Mouse (Mus musculus) kidney, embryonic 14.5 days (tissue): ENCODE results near the gene Galp. TPM values are rescaled to one million over a fixed set of nuclear protein-coding genes. Genes with fewer than 3 reads are reported as not detected.
"Not testable (repeated sequence)": the region's sequence is repeated elsewhere in the genome, so short reads cannot be mapped to it uniquely, and the experiment has no call there.

Experiments
- ATAC-seq: fragments of 200-750 bp; cut with Nextera tagmentation; 2 replicates; pipeline ENCODE4 v1.8.0; 2017; ENCODE audit warnings: moderate number of reproducible peaks, mild to moderate bottlenecking, moderate TSS enrichment, moderate library complexity; ENCODE audit not compliant: low FRiP score, low TSS enrichment
- H3K27ac ChIP-seq: fragments of 300-500 bp; sonication (generic); 2 replicates; pipeline ENCODE4 v1.5.1; 2014; ENCODE audit warnings: low read depth, mild to moderate bottlenecking, low read length, moderate library complexity, mixed read lengths
- H3K27me3 ChIP-seq: fragments of 300-500 bp; sonication (generic); 2 replicates; pipeline ENCODE4 v1.6.1; 2014; ENCODE audit warnings: mild to moderate bottlenecking, low read length; ENCODE audit not compliant: control insufficient read depth, insufficient read depth
- H3K36me3 ChIP-seq: fragments of 300-500 bp; sonication (generic); 2 replicates; pipeline ENCODE4 v1.6.1; 2014; ENCODE audit warnings: low read length, mixed read lengths; ENCODE audit not compliant: control insufficient read depth, insufficient read depth
- H3K4me1 ChIP-seq: fragments of 300-500 bp; sonication (generic); 2 replicates; pipeline ENCODE4 v1.6.1; 2014; ENCODE audit warnings: low read length, mixed read lengths; ENCODE audit not compliant: control insufficient read depth, insufficient read depth
- H3K4me2 ChIP-seq: fragments of 300-500 bp; sonication (generic); replicated peaks from 2 replicates; pipeline ENCODE4 v1.6.1; 2014; ENCODE audit warnings: low read depth, mild to moderate bottlenecking, low read length
- H3K4me3 ChIP-seq: fragments of 300-500 bp; sonication (generic); 2 replicates; pipeline ENCODE4 v1.5.1; 2014; ENCODE audit warnings: mild to moderate bottlenecking, low read length
- H3K9ac ChIP-seq: fragments of 300-500 bp; sonication (generic); 2 replicates; pipeline ENCODE4 v1.6.1; 2014; ENCODE audit warnings: low read depth, mild to moderate bottlenecking, low read length, moderate library complexity
- H3K9me3 ChIP-seq: fragments of 300-500 bp; sonication (generic); 2 replicates; pipeline ENCODE4 v1.6.1; 2016; ENCODE audit warnings: low read length; ENCODE audit not compliant: control insufficient read depth
- WGBS: fragments of 180-500 bp; shearing (Covaris S2); extraction: QIAGEN DNeasy Blood & Tissue Kit; methylation state at CpG from one replicate; pipeline ENCODE4 v1.1.7; 2014; 5-methylcytosine and 5-hydroxymethylcytosine counted together
- polyA plus RNA-seq: library from polyadenylated mRNA; unstranded; fragments of >200 nt; fragmentation: Nextera tagmentation; extraction: Ambion mirVana; gene quantifications from 2 replicates; pipeline ENCODE4 v1.2.1, GENCODE M21; 2014

The Galp gene
- polyA plus RNA-seq, 1 experiment from 2014 or later, result not detected

DNA sequence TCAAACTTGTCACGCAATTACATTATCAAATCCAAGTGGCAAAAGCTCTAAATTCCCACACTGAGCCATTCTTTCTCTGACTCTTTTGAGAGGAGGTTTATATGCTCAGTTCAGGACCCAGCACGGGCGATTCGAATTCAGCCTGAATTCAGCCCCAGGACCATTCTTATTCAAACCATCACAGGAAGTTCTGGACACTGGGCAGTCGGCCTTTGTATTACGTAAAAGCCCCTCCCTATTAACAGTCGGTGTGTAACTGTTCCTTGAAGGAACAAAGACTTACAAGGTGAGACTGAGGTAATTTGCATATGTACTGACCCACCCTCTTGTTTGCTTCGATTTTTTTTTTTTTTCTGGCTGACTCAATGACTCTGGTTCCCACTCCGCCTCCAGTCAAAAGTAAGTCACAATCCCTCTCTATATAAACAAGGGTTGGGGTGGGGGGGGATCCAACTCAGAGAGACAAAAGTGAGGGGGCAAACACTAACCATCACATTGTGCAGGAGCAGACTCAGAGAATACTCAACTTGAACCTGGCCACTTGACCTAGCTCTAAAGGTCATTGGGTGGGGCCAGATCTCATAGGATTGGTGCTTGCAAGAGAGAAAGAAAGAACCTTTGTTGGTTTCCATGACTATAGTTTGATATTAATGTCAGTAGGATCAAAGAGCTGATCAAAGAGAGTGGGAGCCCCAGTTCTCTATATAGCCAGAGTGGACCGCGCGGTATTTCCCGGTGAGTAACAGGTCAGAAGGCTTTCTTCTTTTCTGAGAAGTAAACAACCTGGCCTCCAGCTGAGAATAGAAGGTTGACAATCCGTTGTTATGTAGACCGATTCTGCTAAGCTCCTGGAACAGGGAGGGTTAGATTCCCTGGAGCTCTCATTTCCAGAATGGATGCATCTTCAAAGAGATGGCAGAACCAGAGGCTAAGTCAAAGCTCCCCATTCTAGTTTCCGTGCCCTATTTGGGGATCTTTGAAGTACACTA, 61.6 kb downstream of the Galp start:
- no peak overlapping the region for H3K4me2 ChIP-seq
- H3K27me3 ChIP-seq, result no peaks in the 10 kb centered on the region
- no peak overlapping the region for H3K9ac ChIP-seq
- H3K27ac ChIP-seq, result no peak overlapping the region
- no peak overlapping the region for H3K4me3 ChIP-seq
- H3K4me1 ChIP-seq, result no peaks in the 10 kb centered on the region
- no peaks in the 10 kb centered on the region for H3K36me3 ChIP-seq
- WGBS, result 36% methylated on average over 16 of the region's 16 CpGs
- H3K9me3 ChIP-seq, result no peaks in the 10 kb centered on the region
- ATAC-seq, result no peak

DNA sequence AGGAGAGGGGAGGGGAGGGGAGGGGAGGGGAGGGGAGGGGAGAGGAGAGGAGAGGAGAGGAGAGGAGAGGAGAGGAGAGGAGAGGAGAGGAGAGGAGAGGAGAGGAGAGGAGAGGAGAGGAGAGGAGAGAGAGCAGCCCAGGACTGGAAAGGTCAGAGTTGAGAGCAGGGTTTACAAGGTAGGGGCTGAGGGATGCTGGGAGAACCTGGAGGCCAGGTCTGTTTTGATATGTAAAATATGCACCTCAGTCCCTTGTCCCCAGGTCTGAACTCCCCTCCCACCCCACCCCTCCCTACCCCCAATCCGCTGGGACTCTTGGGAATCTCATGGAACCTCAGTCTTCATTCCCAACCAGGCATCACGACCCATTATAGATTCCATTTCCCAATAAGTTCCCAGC, 63.1 kb downstream of the Galp start:
- not testable (repeated sequence) for H3K4me1 ChIP-seq, H3K27me3 ChIP-seq, H3K36me3 ChIP-seq, H3K4me3 ChIP-seq, H3K4me2 ChIP-seq, H3K9me3 ChIP-seq, ATAC-seq, H3K27ac ChIP-seq, H3K9ac ChIP-seq
- WGBS, result 67% methylated on average over 2 of the region's 2 CpGs

DNA sequence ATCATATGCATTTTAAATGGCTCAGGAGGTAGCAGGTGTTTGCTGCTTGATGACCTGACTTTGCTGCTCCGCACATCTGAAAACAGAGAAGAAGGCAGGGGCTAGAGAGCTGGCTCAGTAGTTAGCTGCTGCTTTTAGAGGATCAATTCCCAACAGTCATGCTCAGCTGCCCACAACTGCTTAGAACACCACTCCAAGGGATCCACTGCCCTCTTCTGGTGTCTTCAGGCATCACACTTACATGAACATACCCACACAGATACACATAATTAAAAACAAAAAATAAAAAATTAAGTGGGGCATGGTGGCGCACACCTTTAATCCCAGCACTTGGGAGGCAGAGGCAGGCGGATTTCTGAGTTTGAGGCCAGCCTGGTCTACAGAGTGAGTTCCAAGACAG, 65.2 kb downstream of the Galp start:
- H3K4me3 ChIP-seq, result no peak overlapping the region
- no peaks in the 10 kb centered on the region for H3K9me3 ChIP-seq
- no peaks in the 10 kb centered on the region for H3K4me1 ChIP-seq
- H3K9ac ChIP-seq, result no peak overlapping the region
- no peak for ATAC-seq
- H3K27me3 ChIP-seq, result no peaks in the 10 kb centered on the region
- H3K4me2 ChIP-seq, result no peak overlapping the region
- no peaks in the 10 kb centered on the region for H3K36me3 ChIP-seq
- no peak overlapping the region for H3K27ac ChIP-seq
- WGBS, result 91% methylated on average over 3 of the region's 3 CpGs

DNA sequence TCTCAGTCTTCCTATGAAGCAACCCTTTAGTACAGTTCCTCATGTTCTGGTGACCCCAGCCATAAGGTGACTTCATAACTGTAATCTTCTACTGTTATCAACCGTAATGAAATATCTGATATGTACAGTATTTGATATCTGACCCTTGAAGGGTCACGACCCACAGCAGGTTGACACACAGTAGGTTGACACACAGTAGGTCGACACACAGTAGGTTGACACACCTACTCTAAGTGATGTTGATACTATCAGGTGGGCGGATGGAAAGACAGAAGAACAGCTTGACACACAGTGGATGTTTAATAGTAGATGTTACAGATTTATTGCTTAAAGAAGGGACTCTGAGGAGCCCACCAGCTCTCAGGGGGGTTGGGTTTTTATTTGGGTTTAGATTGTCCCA, 66.1 kb downstream of the Galp start:
- Histone ChIP-seq H3K9ac (no peak overlapping the region), H3K4me2 (no peak overlapping the region), H3K27ac (no peak overlapping the region), H3K4me3 (no peak overlapping the region), H3K4me1 (no peaks in the 10 kb centered on the region), H3K36me3 (no peaks in the 10 kb centered on the region), H3K9me3 (no peaks in the 10 kb centered on the region), H3K27me3 (no peaks in the 10 kb centered on the region)
- no peak for ATAC-seq
- 81% methylated on average over 4 of the region's 4 CpGs for WGBS

DNA sequence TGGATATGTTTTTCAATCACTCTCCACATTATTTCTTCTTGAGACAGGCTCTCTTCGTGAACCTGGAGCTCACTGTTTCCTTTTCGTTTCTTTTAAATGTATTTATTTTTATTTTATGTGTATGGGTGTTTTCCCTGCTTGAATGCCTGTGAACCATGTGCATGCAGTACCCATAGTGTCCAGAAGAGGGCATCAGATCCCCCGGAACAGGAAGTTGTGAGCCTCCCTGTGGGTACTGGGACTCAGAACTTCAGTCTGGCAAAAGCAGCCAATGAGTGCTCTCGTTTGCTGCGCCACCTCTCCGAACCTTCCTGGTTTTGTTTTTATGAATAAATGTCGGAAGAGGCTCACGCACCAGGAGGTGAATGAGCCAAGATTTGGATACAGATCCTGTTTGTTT, 68.8 kb downstream of the Galp start:
- no peak for ATAC-seq
- WGBS, result 76% methylated on average over 8 of the region's 8 CpGs
- Histone ChIP-seq H3K4me2 (no peak overlapping the region), H3K9me3 (no peaks in the 10 kb centered on the region), H3K27ac (no peak overlapping the region), H3K4me1 (no peaks in the 10 kb centered on the region), H3K27me3 (no peaks in the 10 kb centered on the region), H3K36me3 (no peaks in the 10 kb centered on the region), H3K4me3 (no peak overlapping the region), H3K9ac (no peak overlapping the region)

Other genes starting within 250 kb of the Galp start
- not detected in 2 replicates for gene Vmn1r65, start 186.1 kb upstream of the Galp start, polyA plus RNA-seq
- not detected in 2 replicates for gene Nlrp4c, start 151.9 kb upstream of the Galp start, polyA plus RNA-seq
- 15.3 and 20.9 TPM in 2 replicates for gene Zfp787, start 41.1 kb upstream of the Galp start, polyA plus RNA-seq
- gene Zfp444, start 24.9 kb upstream of the Galp start, polyA plus RNA-seq, result 59.7 and 70.8 TPM in 2 replicates
- not detected in 2 replicates for gene Zscan5b, start 25.2 kb downstream of the Galp start, polyA plus RNA-seq
- not detected in 2 replicates for gene Epp13, start 55.6 kb downstream of the Galp start, polyA plus RNA-seq
- 4.4 and 4.8 TPM in 2 replicates for gene Zfp667, start 89.5 kb downstream of the Galp start, polyA plus RNA-seq
- 4.1 and 5.5 TPM in 2 replicates for gene Zfp583, start 134.2 kb downstream of the Galp start, polyA plus RNA-seq
- gene Gm3854, start 146.7 kb downstream of the Galp start, polyA plus RNA-seq, result 2.6 TPM in 2 replicates
- 2.1 TPM in 2 replicates for gene Zfp78, start 166.2 kb downstream of the Galp start, polyA plus RNA-seq
- gene Zfp28, start 186.2 kb downstream of the Galp start, polyA plus RNA-seq, result 7.5 and 8.7 TPM in 2 replicates
- not detected in 2 replicates for gene Smim17, start 201.6 kb downstream of the Galp start, polyA plus RNA-seq
- not detected in 2 replicates for gene Gm20715, start 213.2 kb downstream of the Galp start, polyA plus RNA-seq
- gene Olfr1344, start 241.6 kb downstream of the Galp start, polyA plus RNA-seq, result not detected in 2 replicates